Mouse (Mus musculus): ENCODE data around the gene Syt9.

The Syt9 gene

DNA sequence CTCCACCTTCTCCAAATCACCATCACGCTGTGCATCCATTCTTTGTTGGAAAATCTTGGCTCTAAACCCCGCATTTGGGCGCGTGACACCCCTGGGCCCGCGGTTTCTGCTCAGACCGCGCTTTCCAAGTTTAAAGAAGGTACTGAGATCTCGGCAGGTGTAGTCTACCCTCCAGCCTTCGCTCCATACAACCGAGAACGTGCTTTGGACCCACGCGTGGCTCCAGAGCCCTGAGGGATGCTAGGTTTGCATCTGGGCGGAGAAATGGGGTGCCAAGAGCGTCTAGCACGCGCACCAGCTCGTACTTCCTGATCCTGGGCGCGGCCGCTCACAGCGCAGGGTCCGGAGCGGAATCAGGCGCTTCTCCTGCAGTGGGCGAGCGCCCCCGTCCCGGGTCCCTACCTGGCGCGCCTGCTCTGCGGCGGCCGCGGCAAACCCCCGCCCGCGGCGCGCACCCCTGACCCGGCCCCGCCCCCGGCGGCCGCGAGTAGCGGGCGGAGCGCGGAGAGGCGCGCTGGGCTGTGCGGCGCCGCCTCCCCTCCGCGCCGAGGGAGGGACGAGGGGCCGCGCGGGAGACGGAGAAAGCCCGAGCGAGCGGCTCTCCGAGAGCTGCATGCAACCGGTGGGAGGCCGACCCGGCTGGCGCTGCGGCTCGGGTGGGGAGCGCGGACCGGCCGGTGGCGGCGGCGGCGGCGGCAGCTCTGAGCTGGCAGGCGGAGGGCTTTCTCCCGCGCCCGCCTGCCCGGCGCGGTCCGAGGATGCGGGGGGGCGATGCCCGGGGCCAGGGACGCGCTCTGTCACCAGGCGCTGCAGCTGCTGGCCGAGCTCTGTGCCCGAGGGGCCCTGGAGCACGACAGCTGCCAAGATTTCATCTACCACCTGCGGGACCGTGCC lies at the start of gene Syt9:
Gene Syt9, plus strand, starts transcription at position 497 of the 894 bp plus-strand sequence.
- DNase-seq (ENCODE audit: low spot score in 2 of 2): peak; percentile 31 to 50

DNA sequence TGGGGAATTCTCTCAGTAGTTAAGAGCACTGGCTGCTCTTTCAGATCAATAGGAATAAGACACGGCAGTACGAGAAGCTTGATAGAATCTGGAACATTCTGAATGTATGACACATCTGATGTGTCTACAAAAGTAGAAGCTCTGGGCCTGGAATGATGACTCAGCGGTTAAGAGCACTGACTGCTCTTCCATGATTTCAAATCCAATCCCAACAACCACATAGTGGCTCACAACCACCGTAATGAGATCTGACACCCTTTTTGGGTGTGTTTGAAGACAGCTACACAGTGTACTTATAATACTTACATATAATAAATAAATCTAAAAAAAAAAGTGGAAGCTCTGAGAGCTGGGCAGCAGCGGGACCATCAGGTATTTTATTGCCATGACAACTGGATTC lies 31.5 kb upstream of the Syt9 start:
- no peak for DNase-seq (ENCODE audit: low spot score in 2 of 2)

DNA sequence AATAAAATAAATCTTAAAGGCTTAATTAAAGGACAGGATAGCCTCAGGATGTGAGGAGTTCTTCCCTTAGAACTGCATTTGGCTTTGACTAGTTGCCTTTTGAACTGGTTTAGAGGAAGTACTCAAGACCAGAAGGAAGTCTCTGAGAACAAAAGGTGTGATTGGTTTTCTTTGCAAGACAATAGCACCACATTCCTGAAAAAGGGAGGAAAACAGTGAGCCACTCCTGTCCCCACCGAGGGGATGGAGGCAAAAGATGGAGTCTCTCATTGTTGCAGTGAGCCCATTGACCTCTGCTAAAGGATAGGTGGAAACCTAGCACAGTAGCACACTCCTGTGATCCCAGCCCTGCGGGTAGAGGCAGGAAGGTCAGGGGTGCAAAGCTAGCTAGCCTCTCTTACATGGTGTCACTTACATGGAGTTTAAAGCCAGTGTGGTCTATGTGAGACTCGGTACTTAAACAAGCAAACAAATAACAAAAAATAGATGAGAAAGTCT lies 30.9 kb upstream of the Syt9 start:
- no peak for DNase-seq (ENCODE audit: low spot score in 2 of 2)

DNA sequence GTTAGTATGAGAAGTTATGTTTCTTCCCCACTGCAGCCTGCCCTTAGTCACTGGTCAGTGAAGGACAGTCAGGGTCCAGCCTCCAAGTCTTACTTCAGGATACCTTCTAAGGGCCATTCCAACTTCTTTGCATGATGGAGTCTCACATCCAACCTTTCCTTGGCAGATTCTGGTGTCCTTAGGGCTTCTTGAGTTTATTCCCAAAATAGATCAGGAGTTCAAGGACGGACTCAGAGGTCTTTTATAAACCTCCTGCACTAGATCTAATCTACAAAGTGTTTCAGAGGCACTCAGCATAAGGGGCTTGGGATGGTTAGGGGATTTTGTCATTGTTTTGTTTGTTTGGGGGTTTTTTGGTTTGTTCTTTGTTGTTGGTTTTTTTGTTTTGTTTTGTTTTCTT lies 30.3 kb upstream of the Syt9 start:
- no peak for DNase-seq (ENCODE audit: low spot score in 2 of 2)

DNA sequence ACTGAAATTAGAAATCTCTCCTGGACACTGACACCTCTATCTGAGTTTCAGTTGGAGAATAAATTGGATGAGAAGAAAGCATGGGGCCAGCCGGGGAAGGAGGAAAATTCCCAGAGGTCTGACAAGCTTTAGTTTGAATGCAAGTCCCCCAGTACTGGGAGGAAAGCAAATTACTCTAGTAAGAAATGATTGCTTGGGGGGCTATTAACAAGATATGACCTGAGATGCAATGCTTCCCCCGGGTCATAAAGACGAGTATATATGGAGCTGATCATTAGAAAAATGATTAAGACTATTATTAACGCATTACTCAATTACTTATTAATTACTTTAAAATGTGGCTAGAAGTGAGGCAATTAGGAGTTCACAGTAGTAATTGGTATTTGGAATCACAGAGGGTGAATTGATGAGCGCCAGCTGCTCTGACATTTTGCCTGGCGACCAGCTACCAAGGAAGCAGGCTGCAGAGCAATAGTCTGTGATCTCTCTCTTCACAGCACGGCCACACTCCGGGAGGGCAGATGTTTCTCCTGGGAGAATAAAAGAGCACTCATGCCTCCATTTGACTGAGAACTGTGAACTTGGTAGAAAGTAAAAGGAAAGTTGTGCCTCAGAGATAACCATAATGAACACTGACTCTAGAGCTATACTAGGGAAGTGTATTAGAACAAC lies 28.9 kb upstream of the Syt9 start:
- DNase-seq (ENCODE audit: low spot score in 2 of 2): no peak

DNA sequence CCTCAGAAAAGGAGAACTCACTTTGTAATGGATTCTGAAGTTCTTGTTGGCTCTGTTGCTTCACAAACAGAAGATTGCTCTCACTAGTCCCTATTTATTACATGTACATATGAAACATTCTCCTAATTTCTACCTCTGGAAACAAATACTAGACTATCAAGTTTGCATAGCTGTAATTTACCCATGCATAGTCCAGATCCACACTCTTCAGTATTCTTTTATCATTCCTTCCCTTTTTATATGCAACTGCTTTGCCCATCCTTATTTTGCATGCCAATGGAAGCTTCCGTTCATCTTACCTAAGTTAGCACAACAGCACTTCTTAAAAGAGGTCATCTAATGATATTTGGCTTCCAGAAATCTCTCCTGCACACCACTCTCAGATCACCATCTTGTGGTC lies 21.3 kb upstream of the Syt9 start:
- DNase-seq (ENCODE audit: low spot score in 2 of 2): no peak

DNA sequence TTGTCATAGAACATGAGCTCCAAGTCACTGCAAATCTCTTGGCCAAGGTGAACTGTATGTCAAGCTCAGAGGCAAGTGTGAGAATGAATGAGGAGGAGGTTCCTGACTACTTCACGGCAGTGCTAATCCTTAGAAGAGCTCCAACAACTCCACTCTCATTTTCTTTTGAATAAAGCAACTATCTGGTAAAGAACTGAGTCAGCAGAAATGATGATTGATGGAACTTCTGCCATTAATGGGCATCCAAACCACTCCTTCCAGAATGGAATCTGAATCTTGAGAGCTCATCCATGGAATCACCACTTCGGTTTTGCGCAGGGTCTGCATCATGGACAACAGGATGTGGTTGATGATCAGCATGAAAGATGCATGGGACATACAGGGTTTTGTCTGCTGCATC lies 8.4 kb upstream of the Syt9 start:
- no peak for DNase-seq (ENCODE audit: low spot score in 2 of 2)

DNA sequence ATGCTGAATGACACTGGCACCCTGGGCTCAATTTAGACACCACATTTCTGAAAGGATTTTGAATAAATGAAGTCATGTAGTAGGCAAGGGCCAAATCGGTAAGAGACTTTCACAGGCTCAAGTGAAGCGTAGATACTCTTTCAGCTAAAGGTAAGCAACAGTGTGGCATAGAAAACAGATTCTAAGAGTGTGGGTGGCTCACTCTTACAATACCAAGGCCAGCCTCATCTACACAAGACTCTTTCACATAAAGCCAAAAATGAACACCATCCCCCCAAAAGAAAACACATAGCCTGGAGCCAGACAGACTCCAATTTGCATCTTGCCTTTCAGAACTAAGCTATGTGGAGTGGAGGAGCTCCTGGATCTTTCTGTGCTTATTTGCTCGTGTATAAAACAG lies 7.9 kb upstream of the Syt9 start:
- no peak for DNase-seq (ENCODE audit: low spot score in 2 of 2)

DNA sequence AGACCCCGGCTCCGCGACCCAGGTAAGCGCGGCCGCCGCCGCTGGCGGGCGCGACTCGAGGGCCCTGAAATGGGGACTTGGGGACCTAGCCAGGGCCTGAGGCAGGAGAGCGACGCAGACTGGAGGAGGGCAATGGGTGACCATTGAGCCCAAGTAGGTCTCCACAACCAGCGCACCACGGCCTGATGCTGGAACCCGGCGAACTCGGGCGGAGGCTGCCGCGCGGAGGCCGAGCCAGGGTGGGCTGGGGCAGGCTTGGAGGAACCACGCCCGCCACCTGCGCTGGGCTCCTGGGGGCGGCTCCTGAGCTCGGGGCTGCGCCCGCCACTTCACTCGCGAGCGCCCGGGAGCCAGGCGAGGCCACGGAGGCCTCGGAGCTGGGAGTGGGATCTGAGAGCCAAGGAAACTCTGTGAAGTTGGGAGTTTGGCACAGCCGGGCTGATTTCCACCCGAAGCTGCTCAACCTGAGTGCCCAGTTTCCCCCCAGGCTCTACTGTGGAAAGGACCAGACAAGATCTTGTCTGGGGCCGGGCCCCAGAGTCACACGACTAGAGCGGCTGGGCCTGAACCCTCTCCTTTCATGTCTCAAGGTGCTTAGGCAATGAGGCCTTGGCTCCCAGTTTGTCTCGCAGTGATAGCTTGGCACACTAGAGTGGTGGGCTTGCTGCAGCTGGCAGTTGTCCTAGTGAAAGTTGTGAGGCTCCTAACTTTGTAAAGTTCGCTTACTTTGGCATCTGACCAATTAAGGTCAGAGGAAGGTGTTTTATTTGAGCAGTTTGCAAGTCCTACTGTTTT lies 795 bp downstream of the Syt9 start:
- peak; percentile 6 to 19 for DNase-seq (ENCODE audit: low spot score in 2 of 2)

DNA sequence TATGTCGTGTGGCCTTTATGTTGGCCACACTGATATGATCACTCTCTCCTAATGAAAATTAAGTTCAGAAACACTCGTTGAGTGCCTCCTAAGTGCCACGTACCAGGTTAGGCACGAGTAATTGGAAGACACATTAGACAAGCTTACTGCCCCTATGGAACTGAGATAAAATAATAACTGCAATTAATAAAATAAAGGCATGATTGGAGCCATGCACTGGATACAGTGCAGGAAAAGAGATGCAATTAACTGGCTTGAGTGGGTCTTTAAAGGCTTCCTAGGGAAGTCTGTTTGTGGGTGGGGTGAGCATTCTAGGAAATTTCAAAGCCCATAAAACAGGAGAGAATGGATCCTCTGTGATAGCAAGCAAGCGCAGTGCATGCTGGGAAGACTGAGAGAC lies 10.0 kb downstream of the Syt9 start:
- DNase-seq (ENCODE audit: low spot score in 2 of 2): no peak

DNA sequence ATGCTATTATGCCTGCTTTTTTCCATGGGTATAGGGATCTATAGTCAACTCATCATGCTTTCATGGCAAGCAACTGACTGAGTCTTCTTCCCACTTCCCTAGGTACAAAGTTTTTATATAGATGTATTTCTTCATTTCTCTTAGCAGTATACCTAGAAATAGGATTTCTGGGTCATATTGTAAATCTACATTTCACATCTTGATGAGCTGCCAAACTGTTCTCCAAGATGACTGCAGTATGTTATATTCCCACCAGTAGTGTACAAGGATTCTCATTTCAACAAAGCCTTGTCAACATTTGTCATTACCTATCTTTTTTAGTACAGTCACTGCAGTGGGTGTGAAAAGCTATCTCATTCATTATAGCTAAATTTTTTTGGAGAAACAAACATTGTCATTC lies 19.1 kb downstream of the Syt9 start:
- no peak for DNase-seq (ENCODE audit: low spot score in 2 of 2)

DNA sequence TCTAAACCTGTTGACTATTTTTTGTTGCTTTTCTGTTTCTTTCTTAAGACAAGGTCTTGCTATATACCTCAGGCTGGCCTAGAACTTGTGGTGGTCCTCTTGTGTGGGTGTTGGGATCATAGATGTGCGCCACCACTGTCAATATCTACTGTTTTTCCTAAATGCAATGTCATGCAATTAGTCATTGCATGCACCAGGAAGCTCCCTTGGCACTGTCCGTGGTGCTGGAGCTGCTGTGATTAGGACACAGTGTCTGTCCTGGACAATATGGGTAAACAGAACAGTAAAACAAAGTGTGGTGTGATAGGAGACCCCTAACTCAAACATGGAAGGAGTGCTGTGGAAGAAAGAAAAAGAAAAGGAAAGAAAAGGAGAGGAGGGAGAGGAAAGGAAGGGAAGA lies 22.2 kb downstream of the Syt9 start:
- no peak for DNase-seq (ENCODE audit: low spot score in 2 of 2)

DNA sequence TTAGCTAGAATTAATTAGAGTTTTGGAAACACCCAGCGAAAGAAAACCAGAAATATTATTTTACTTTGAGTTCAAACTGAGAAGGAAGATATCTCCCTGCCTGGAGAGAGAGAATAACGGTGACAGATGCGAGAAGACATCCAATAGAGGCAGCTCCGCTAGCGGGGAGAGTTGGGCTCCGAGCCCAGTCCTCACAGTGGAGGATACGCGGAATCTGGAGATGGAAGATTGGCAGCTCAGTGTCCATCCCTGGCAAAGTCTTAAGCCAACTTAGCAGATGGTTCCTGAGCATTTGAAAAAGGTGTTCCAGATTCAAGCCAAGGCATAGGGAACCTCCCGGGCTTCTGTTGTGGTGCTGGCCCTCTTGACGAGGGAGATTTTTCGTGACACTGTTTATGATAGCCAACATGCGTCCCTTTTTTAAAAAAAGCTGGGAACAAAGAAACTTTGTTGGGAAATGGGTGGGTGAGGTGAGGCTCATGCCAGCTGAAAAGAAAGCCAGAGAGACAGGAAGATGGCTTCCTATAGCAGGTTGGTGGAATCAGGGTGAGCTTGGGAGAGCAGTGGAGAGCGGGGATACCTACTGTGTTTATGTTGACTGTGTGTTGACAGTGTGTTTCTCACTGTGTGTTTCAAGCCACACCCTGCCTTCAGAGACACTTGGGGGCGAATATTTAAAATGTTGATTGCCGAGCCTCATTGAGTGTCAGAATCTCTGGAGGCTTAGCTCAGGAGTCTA lies 29.7 kb downstream of the Syt9 start:
- DNase-seq (ENCODE audit: low spot score in 2 of 2): peak; percentile 54 to 57

DNA sequence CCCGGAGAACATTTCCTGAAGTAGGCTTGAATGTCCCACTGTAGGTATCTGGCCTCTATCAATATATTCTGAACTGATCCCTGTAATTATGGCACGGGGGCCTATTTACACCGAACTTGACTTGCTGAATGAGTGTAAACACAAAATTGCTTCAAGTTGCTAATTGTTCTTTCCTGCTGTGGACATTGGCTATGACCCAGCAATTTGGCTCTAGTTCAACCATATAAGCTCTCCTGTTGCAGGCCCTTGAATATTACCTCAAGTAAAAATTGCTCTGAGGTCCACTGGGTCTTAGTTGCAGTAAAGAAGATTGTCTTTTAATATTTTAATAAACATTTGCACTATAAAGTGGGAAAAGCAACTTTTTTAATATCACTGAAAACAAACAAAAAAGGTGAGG lies 32.7 kb downstream of the Syt9 start:
- no peak for DNase-seq (ENCODE audit: low spot score in 2 of 2)

DNA sequence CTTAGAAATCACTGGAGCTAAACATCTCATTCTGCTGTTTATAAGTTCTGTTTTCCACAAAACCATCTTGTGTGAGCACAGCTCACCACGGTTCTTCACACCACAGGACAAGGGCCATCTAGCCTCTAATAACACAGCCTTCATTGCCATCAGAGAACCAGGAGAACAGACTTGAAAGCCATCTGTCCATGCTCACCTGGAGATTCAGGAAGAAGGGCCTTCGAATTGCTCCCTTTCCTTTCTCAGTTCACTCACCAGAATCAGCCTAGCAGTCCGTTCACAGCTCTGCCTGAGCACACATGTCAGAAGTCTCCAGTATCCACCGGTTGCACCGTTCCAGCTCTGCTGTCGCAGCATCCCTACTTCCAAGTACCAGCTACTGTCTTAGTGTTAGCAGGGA lies 44.4 kb downstream of the Syt9 start:
- no peak for DNase-seq (ENCODE audit: low spot score in 2 of 2)

DNA sequence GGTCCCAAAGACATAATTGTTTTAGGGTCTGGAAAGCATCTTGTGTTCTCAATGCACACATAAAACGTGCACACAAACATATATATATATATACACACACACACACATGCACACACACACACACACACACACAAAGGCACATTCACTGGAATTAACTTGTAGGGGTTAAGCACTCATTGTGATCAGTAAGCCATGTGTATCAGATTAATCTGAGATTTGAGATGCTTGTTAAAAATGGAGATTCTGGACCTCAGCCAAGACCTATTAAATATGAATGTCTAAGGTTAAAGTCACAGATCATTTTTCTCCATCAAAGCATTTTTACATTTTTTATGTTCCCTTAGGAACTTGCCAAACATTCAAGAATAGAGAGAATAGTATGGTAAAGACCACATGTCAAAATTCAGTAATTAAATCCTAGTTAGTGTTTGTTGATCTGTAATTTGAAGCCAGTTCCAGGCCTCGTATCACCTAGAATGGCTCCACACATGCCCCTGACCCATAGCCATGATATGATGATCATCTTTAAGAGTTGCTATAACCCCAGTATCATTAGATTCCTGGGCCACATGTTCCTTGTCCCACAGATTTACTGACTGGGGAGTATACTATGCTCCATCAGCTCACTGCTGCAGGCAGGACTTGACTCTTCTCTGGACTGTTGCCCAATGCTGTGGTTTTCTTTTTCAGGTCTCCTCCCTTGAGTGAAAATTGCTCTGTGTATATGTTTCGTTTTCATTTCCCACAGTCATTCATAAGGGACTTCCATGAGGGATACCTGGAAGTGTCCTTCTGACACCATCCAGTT lies 46.7 kb downstream of the Syt9 start:
- DNase-seq (ENCODE audit: low spot score in 2 of 2): no peak

DNA sequence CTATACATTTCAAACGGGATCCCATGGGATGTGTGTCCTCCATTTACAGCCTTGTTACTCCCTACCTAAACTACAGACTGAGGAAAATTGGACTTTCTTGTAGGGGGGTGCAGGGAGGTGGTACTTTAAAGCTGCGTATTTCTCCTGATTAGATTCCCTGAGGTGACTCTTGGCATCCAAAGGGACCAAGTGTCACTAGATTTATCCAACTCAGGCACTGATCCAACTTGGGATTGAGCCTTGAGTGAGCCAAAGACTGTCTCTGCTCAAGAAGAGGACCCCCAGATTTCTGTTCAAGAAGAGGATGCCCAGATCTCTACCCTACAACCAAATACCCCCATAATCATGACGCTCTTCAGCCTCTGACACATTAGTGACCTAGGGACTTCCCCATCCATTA lies 66.9 kb downstream of the Syt9 start:
- DNase-seq (ENCODE audit: low spot score in 2 of 2): no peak

DNA sequence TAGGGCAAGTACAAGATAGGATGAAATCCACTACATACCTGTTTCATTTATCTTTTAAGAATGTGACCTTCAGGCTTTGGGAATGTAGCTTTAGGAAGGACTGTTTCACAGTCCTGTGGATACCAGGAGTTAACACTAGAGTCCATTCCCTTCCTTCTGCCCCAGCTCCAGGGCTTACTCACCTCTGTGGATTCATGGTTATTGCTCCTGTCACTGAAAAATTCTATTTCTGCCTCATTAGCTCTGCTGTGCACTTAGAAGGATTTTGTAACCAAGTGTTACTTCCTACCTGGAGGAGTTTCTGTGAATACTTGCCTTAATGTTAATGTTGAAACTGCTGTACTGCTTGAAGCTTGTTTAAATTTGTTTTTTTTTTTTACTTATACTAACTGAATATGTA lies 74.1 kb downstream of the Syt9 start:
- no peak for DNase-seq (ENCODE audit: low spot score in 2 of 2)

DNA sequence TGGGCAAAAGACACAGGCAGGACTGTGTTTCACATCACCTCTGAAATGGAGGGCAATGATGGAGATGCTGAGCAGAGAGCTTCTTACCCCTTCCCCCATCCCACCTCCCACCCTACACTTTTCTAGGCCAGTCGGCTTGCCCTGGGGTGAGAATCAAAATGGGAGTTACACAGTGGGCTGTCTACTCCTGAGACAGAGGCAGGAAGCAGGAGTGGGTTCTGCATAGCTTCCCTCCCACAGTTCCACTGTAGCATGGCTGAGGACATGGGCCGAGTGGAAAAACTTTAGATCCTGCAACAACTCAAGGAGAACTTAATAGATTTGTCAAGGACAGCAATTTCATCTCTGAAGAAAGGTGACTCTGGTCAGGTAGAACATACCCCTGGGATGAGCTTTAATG lies 84.1 kb downstream of the Syt9 start:
- DNase-seq (ENCODE audit: low spot score in 2 of 2): no peak

DNA sequence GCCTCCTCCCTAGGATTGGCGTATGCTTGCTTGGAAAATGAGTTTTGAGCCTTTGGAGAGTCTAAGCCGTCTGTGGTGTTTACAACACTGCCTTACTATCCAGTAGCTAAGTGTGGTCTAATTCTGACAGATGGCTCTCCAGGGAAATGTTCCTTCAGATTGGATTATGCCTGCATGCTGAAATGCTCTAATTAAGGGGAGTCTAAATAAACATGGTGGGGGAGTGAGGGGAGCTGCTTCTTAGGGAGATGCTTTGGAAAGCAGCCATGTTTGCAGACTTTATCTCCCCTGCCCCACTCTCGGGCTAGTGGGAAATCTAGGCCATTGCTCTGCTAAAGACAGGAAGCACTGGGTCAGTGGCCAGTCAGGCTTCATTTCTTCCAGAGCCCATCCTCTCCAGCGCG lies 84.6 kb downstream of the Syt9 start:
- DNase-seq (ENCODE audit: low spot score in 2 of 2): peak in 1 of 2 experiments; percentile 5

DNA sequence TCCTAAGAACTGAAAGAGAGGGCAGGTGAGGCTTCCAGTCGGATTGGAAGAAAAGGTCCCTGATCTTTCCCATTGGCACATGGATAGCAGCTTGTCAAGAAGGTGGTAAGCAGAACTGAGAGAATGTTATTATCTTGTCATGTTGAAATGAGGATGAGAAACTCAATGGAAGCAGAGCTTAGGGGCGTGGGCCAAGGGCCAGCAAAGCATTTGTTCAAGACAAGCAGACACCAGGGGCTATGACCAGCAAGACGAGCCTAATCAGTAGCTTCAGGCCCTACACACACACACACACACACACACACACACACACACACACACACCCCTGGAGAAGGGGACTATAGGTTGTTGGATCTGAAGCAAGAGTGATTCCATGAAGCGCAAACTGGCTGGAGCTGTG lies 90.6 kb downstream of the Syt9 start:
- no peak for DNase-seq (ENCODE audit: low spot score in 2 of 2)
